Mouse (Mus musculus) testis, adult 2 months (tissue): ENCODE measurements around the gene Anapc13.

Experiments
- CTCF ChIP-seq: fragments of 200-500 bp; IDR thresholded peaks from 2 replicates; pipeline ENCODE4 v1.5.1; 2012; ENCODE audit warnings: low read depth, mild to moderate bottlenecking, inconsistent platforms, low read length, moderate library complexity; ENCODE audit not compliant: control insufficient read depth, insufficient read depth, insufficient replicate concordance
- POLR2A ChIP-seq: fragments of 200-500 bp; IDR thresholded peaks from 2 replicates; pipeline ENCODE4 v1.6.1; 2012; ENCODE audit warnings: low read depth, mild to moderate bottlenecking, inconsistent platforms, low read length, moderate library complexity; ENCODE audit not compliant: control insufficient read depth

DNA sequence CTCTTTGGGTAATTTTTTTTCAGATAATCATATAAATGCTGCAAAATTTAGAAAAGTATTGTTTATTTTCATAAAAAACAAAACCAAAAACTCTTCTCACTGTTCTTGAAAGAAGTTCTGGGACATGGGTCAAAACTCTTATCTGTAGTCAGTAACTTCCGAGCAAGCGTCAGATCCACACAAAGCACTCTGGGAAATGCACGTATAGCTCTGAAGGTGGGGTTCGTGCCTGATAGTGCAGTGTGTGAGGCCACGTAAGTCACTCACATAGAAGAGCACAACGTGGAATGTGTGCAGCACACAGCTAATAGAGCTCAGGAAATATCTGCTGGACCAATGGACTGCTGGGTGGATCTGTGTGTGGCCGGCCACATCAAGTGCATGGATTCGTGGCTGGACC, 13.4 kb downstream of the Anapc13 start:
- TF ChIP-seq POLR2A (no peak), CTCF (no peak)
